Mouse (Mus musculus): Measurements from ENCODE around the gene Zkscan16.

Gene Zkscan16

DNA sequence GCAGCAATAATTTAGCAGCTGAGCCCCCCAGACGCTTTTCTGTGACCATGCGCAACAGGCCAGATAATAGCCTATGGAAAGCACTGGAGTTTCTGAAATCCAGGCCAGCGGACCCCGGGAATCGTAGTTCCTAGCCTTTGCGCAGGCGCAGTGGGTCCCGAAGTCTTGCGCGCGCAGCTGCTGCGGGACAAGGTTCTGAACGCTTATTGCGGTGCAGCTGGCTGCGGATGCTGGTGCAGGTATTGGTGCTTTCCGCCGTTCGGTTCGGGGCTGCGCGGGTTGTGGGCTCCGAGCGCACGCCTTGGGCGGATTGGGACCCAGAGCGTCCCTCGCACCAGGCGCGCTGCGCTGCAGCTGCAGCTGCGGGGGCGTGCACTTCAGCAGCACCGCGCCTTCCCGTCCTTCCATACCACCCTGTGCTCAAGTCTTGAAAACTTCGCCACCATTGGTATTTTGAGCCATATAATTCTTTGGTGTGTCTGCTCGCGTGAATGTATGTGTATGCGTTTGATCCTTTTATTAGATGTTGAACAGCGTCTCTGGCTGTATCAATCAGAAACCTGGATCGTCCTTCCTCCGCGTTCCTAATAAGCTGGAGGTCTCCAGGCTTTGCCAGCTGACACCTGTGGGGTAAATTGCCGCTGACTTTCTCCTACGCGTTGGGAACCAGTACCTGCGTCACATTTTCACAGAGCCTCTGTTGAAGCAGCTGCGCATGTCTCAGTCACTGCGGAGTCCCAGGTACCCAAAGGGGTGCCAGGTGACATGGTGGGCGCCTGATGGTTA, at the start of gene Zkscan16:
Gene Zkscan16 (plus strand): TSS at position 209 of the 786 bp plus-strand sequence.
- in situ Hi-C loops (cut with MboI, MseI): loop anchor here in 1 of 2 experiments (10.0 kb wide), 1 partner anchor 1019 kb away; no protein-coding TSS in a partner anchor

DNA sequence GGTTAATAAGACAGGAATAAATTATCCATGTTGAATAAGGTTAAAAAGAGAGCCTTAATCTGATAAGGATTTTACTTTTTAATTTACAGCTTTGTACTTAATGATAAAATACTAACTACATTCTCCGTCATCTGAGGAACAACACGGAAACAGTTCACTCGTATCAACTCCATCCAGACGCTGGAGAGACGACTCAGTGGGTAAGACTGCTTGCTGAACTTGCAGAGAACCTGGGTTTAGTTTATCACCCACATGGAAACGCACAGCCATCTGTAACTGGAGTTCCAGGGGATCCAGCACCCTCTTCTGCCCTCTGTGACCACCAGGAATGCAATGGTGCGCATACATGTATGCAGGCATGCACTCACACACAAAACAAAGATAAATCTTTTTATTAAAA, 49.0 kb upstream of the Zkscan16 start:
- in situ Hi-C loops (cut with MboI, MseI): no loop called here

DNA sequence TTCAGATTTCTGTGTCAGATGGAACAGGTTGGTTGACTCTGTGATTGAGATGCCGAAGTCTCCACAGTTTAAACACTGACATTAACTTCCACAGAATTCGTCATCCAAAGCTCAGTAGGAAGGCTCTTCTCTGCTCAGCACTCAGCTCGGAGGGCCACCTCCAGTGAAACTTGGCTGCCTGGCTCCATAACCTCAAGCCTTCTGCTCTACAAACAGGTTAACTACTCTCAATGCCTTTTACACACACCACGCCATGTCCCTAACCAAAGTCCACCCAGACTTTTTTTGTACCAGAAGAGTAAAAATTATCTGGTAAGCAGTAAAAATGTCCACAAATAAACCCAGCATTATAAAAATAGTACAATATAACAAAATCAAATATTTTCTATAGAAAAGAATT, 46.0 kb upstream of the Zkscan16 start:
- in situ Hi-C loops (cut with MboI, MseI): no loop called here

DNA sequence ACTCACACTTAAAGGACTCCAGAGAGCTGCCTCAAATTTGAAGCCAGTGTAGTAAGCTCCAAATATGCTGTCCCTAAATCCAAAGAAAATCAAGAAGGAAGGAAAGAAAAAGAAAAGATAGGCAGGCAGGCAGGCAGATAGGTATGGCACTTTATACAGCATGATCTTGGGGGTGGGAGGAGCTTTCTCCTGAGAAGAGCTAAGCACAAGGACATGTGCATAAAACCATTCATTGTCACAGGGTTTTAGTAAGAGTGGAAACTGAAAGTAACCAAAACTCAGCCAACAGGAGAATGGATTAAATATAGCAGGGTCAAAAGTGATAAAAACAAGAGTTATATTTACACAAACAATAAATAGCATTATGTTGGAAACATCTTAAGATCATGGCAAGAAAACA, 45.1 kb upstream of the Zkscan16 start:
- in situ Hi-C loops (cut with MboI, MseI): no loop called here

DNA sequence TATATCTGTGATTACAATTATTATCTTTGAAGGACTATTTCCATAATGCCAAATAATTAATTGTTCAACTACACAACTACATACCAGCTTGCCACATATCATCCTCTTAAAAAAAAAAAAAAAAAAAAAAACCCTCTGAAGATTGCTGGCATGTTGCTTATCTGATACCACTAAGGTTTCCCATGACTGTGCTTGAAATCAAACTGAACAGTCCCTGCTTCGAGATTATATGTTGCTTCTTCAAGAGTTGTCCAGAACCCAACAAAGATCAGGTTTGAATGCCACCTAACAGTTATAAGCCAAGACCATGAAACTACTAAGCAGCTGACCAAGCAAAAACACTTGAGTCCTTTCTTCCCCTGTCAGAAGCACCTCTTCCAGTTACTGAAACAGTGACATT, 36.0 kb upstream of the Zkscan16 start:
- in situ Hi-C loops (cut with MboI, MseI): loop anchor here in 1 of 2 experiments (5.0 kb wide), 1 partner anchor 100 kb away; no protein-coding TSS in a partner anchor

DNA sequence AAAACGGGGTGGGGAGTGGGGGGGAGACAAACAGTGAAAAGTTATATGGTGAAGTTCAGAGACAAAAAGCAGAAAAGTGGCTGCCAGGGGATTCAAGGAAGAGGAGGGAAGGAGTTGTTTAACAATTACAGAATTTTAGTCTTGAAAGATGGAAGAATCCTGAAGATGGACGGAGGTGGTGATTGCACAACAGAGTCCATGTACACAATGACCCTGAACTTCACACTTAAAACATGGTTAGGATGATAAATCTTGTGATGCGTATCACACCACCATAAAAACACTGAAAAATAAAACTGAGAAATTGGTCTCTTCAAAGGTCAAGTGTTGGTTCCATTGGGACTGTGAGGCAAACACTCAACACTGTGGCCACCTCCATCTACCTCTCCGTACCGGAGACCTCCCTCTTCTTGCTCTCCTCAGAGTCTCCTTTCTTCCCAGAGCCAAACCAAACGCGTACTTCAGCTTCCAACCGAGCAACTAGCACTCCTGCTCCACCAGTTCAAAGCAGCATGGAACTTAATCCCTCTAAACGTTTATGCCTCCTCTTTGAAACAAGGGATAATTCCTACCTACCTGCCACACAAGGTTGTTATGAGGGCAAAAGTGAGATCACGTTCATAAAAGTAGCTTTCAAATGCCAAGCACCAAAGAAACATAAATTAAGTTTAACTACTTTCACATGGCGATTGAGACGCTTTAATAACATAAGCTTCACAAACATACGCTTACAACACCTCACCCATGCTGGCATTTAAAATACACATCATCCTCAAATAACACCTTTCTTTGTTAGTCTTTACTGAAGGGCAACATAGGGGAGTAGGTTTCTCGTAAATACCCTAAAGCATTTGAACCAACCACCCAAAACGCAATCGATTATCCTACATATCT, 33.0 kb upstream of the Zkscan16 start:
- in situ Hi-C loops (cut with MboI, MseI): loop anchor here in 1 of 2 experiments (10.0 kb wide), 1 partner anchor 956 kb away; the partner anchor contains the start of gene Txn1

DNA sequence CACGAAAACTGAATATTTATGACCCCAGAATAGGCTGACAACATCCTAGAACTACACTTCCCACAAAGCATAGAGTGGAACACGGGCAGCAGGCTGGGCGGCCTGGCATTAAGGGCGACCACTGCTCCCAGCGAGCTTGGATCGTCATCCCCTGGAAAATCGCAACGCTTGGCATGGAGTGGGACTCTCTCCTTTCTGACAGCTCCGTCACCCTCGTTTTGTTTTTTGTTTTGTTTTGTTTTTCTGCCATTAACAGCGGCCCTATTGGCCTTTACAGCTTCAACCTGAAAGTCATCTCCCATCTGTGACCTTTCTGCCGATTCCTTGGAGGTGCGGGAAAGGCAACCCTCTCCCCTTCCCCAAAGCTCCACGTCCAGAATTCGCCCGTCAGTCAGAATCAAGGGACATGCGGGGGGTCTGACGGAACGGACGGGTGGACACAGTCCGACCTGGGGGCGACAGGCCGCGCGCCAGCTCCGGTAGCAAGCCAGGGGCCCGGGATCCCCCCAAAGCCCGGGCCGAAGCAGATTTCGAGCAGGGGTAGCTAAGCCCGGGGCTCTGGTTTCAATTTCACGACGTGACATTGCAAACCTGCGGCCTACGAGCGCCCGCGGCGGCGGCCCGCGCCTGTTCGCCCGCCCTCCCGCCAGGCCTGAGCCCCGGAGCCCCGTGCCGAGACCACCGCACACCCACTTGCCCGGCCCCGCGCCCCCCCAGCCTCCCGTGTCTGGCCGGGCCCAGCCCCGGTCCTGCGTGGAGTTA, 32.2 kb upstream of the Zkscan16 start:
- in situ Hi-C loops (cut with MboI, MseI): loop anchor here in 1 of 2 experiments (10.0 kb wide), 1 partner anchor 956 kb away; the partner anchor contains the start of gene Txn1

DNA sequence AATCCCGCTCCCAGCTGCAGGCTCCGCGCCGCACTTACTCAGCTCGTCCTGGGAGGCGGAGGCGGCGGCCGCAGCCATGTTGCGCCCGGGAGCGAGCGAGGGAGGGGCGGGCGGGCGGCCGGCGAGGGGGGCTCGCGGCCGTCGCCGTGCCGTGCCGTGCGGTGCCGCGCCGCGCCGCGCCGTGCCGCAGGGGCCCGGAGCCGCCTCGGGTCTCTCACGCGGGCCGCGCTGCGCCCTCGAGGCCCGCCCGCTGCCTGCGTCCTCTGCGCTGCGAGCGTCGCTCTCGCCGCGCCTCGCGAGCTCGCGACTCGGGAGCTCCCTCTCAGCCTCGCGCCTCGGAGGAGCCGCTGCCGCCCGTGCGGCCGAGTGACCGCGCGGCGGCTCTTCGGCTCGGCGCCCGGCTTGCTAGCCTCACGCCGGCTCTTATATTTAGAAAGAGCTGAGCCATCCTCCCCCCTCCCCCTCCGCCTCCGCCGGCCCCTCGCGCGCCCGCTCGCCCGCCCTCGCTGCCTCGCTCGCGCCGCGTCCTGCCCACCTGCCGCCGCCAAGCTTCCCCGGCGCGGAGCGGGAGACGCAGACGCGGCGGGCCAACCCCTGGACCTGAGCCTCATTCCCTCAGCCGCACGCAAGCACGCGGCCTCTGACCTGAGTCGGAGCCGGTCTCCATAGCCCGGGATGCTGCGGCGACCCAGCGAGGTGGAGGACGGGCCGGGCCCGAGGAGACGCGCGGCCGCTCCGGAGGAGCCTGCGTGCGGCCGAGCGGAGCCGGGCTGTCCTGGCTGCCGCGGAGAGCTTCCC, 31.4 kb upstream of the Zkscan16 start:
- in situ Hi-C loops (cut with MboI, MseI): loop anchor here in 1 of 2 experiments (10.0 kb wide), 1 partner anchor 957 kb away; the partner anchor contains the start of gene Txn1

DNA sequence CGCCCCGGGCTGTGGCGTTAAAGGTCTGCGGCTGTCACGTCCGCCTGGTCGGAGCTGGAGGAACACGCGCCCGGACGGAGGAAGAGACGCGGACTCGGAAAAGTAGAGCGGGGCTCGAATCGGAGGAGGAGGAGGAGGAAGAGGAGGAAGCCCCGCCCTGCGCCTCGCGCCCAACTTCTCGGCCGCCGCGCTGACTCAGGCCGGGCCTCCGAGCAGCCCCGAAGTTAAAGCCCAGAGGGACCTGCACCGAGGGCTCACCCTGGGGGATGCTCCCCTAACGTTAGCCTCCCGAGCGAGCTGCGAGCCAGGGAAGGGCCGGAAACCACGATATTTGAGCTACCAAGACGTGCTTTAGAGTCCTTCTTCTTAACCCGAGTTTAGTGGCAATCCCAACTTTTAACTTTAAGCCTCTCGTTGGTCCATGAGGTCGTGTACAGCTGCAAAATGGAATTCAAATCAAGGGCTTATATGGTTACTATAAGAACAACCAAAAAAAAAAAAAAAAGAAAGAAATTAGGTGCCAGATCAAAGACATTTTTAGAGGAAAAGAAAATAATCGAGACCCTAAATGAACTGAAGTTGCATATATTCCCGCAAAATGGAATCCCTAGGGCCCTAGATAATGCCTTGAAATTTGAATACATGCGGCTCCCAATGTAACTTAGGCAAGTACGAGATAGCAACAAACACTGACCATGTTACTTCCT, 30.6 kb upstream of the Zkscan16 start, which contains the start of gene Ecpas:
Gene Ecpas (minus strand): TSS at position 121 of the 707 bp plus-strand sequence.
- in situ Hi-C loops (cut with MboI, MseI): loop anchor here in 1 of 2 experiments (10.0 kb wide), 1 partner anchor 958 kb away; the partner anchor contains the start of gene Txn1

DNA sequence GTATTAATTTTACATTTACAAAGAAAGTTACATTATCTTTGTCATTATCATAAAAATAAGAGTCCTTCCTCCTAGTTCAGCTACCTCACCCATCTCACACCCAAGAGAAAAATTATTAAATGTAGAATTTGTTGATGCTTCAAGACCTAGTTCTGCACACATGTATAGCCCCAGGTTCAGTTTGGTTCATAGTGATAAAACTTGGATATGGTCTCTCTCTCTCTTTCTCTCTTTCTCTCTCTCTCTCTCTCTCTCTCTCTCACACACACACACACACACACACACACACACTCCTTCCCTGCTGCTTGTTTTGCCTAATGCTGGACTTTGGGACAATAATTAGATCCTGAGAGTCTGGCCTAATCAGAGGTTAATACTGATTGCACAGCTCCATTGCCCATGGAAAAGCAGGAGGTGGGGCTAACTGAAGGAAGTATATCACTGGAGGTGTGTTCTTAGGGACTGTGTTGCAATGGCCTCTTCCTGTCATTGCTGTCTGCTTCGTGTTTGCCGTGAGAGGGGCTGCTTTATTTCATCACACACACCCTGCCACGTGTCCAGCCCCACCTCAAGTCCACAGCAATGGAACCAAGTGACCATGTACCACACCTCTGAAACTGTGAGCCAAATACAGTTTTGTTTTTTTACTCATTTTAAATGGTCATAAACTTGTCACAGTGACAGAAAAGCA, 29.9 kb upstream of the Zkscan16 start:
- in situ Hi-C loops (cut with MboI, MseI): loop anchor here in 1 of 2 experiments (10.0 kb wide), 1 partner anchor 959 kb away; the partner anchor contains the start of gene Txn1

DNA sequence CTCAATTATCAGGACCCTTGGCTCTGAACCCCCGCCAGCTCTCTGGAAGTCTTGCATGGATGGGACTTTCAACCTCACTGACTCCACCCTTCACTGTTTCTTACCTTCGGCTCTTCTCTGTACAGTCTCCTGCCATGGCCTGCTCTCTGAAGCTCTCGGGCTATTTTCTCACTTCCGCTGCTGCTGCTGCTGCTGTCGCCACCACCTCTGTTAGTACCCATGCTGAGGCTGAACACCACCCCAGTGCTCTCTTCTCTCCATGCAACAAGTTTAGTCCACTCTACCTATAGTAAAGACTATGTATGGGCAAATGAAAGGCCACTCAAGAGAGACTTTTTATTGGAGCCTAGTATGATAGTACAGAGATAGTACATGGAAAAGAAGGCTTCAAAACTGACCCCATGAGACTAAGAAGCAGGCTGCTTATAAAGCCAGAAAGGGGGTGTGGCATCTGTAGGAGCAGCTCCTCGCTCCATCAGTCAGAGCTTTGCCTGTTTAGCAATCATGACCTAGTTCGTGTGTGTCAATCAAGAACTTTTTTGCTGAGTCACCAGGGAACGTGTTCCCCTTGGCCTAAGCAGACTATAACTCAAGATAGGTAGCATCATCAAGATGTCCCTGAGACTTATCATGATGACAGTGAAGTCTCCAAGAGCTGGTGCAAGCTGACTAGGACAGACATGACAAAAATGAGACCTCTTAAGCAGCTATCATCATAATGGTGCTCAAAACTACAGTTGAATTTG, 28.2 kb upstream of the Zkscan16 start:
- in situ Hi-C loops (cut with MboI, MseI): loop anchor here in 1 of 2 experiments (10.0 kb wide), 1 partner anchor 960 kb away; the partner anchor contains the start of gene Txn1

DNA sequence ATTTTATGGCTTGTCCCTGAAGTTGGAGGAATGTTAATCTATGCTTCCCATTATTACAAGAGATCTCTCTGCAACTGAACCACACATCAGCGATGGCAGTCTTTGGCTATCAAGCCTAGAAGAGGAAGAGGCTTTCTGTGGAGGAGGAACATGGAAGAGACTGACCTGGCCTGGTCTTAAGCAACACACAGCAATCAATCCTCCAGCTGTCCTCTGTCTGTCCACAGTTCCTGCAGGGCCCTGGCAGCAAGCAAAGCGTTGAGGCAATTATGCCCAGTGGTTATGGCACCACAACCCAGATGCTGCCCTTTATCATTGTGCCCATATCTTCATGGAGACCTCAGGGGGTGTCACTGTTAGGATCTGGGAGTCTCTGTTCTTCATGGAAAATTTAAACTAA, 19.5 kb upstream of the Zkscan16 start:
- in situ Hi-C loops (cut with MboI, MseI): loop anchor here in 1 of 2 experiments (10.0 kb wide), 1 partner anchor 1469 kb away; no protein-coding TSS in a partner anchor

DNA sequence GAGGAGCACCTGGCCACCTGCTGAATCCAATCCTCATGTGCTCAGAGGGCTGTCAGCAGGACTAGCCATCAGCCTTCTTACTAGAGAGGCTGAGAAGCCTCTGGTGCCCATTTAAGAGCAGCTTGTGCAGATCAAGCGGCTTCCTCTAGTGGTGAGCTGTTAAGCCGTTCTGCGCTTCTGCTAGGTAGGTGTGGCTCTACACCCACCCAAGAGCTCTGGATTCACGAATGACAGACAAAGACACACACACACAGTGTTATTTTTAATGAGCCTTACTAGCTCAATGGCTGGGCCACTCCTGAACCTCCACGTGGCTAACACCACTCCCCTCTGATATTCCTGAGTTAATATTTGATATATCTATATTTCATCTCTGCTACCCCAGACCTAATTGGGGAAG, 17.8 kb upstream of the Zkscan16 start:
- in situ Hi-C loops (cut with MboI, MseI): loop anchor here in 1 of 2 experiments (10.0 kb wide), 1 partner anchor 1471 kb away; no protein-coding TSS in a partner anchor

DNA sequence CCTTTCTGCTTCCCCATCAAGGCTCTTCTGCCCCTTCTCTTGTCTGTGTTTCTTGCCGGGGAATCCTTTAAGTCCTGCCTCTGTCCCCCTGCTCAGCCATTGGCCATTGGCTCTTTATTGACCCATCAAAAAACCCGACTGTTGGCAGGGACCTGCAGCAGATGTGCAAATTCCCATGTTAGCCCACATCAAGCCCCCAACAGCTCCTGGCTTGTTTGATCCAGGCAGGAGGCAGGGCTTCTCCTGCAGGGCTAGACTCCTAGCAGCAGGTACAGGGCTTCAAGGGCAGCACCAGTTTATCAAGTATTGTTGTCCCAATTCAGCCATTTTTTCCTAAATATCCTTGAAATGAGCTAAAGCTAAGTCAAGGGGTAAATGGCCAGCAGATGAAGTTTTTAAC, 17.3 kb upstream of the Zkscan16 start:
- in situ Hi-C loops (cut with MboI, MseI): loop anchor here in 1 of 2 experiments (10.0 kb wide), 1 partner anchor 1471 kb away; no protein-coding TSS in a partner anchor

DNA sequence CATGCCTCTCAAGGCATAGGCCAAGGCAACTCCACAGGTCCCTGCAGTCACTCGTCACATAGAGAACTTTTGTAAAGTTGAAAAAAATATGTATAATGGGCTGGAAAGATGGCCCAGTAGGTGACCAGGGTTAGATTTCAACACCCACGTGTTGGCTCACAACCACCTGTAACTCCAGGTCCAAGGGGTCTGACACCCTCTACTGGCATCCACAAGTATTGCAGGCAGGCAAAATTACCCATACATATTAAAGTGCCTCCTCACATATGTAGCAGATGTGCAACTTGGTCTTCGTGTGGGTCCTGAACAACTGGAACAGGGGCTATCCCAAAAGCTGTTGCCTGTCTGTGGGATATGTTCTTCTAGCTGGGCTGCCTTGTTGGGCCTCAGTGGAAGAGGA, 15.8 kb upstream of the Zkscan16 start:
- in situ Hi-C loops (cut with MboI, MseI): loop anchor here in 1 of 2 experiments (10.0 kb wide), 1 partner anchor 1473 kb away; no protein-coding TSS in a partner anchor

DNA sequence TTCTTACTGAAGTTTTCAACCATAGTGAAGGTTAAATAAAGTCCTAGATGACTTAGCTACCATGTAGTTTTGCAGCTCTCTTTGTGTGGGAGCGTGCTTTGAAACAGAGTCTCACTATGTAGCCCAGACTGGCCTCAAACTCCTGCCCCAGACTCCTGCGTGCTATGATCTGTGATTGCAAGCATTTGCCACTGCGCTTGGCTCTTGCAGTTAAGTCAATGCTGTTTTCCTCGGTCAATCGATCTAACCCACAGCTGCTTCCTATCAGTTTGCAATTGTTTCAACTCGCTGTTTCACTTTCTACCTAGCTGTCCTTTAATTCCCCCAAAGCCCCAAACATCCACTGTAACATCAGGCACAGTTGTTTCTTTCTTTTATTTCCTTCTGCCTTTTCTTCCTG, 10.9 kb upstream of the Zkscan16 start:
- in situ Hi-C loops (cut with MboI, MseI): no loop called here

DNA sequence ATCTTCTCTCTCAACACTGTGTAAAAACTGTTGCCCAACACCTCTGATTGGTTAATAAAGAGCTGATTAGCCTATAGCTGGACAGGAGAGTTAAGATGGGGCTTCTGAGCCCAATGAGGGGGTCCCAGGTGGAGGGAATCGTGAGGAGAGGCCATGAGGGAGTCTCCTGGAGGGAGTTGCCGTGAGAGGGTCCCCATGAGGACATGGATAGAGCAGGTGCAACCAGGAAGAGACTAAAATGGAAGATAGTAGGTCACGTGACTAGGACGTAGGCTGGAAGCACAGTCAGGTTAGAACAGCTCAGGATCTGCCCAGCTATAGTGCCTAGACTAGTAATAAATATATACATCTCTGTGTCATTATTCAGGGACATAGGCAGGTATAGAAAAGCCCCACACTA, 9.1 kb upstream of the Zkscan16 start:
- in situ Hi-C loops (cut with MboI, MseI): no loop called here

Data from T-helper 17 cell (primary cell).